Mouse (Mus musculus) heart, adult 2 months (tissue): ENCODE measurements around the gene Wdr41.

Experiments used
- CTCF ChIP-seq: fragments of 200-600 bp; IDR thresholded peaks from 2 replicates; pipeline ENCODE4 v1.8.1; 2022; ENCODE audit warnings: antibody characterized with exemption, mild to moderate bottlenecking, moderate library complexity
- EP300 ChIP-seq: fragments of 200-500 bp; IDR thresholded peaks from 2 replicates; pipeline ENCODE4 v1.6.1; 2011; ENCODE audit warnings: low read depth, low read length, control low read depth; ENCODE audit not compliant: insufficient read depth
- POLR2A ChIP-seq: fragments of 200-500 bp; IDR thresholded peaks from 2 replicates; pipeline ENCODE4 v1.6.1; 2011; ENCODE audit warnings: mild to moderate bottlenecking, low read depth, low read length, control low read depth; ENCODE audit not compliant: insufficient read depth

- TF ChIP-seq POLR2A (no peak), EP300 (0 out of 2 replicates have a peak, but pooled peaks have one; percentile 25), CTCF (no peak; the same call in 1 of the 2 replicates)
These were observed at the start of gene Wdr41 for GRCm38 (mm10) chr13:94976219-94977186.
